Mouse (Mus musculus) spleen, adult 18-20 months (tissue): Measurements from ENCODE around the gene Pde11a.
"Not testable (repeated sequence)": the region's sequence is repeated elsewhere in the genome, so short reads cannot be mapped to it uniquely, and the experiment has no call there.

Experiments used
- DNase-seq, 2 experiments: peaks; one replicate each; pipeline ENCODE4 v3.0.0; 2022; ENCODE audit warnings: mixed read lengths in 2 of 2

Pde11a gene

DNA sequence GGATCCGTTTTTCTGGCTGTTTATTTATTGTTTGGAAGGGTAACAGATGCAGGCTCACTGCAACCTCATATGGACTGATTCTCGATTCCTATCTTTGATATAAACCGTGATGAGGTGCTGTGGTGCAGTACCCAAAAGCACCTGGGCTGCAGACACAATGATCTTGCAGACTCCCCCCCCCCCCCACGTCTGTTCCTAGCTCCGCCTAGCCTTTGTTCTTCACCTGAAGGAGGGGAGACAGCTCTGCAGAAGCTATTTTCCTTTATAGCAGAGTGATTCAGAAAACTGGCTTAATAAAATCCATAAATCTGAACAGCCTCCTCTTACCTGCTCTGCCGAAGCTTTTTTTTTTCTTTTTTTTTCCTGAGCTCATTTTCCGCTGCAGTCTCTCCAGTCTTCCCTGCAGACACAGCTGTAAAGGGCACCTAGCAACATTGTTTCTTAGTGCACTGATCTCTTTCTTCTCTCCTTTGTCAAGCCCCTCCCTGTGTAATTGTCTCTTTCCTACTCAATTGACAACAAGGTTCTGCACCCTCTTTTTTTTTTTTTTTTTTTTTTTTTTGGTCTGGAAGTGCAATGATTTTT, 349.7 kb downstream of the Pde11a start:
- no peak for DNase-seq

DNA sequence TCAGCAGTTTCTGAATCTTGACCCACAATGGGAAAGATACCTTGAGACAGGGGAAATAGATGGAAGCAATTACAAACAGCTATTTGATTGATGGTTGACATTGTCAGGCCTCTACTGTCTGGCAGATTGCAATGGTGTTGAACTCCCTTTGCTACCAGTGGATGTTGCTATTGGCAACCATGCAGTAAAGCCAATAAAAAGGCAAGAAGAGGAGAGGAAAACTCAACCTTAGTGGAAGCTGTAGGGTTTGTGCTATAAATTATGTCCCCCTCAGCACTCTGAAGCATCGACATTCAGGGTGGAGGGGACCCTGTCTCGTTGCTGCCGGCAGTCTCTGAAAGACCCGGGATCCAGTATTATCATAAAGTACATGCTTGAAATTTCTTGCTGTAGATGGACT, 350.2 kb downstream of the Pde11a start:
- no peak for DNase-seq

DNA sequence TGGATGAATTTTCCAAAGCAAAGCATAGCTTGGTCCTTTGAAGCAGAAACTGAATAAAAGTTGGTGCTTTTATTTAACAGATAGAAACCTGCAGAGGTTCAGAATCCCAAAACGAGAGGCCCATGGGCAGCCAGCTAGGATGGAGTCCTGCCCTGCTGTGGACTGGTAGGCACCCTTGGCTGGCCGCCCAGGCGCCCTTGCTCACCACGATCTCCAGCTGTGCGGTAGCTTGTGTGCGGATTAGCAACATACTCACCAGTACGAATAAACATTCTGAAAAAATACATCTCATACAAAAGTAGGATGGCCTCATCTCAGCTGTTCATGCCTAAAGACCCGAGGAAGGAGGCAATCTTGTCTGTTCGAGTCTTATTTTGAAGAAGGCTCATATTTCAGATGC, 350.8 kb downstream of the Pde11a start:
- DNase-seq = no peak

DNA sequence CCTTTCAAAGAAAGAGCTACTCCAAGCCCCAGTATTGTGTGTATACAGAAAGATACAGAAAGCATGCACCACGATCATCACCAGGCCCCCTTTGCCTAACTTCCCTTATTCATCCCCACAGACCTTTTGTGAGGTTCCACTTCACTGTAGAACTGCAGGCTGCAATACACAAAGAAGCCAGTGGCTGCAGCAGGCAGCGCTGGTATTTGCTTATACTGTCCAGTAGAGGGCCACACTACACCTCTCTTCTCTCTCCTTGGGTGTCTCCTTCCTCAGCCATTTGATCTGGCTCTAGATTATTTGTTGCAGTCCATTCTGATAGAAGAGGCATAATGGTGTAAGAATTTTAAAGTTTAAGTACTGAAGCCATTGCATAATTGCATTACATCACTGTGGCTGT, 353.4 kb downstream of the Pde11a start:
- DNase-seq = peak in 1 of 2 experiments; percentile 27

DNA sequence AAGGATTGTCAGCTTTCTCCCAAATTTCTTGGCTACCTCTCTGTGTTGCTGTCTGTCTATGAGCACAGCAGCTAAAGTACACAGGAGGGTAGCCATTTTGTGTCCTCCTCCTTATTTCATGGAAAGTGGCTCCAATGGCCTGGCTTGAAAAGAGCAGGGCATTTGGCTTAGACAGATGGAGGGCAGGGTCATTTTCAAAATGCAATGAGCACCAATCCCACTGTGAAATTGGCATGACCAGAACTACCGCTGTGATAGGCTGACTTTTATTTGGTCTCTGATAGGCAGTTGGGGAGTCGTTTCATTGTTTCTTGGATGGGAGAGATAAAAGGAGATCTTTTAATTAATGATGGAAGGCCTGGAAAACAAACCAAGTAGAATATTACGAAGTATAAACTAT, 354.7 kb downstream of the Pde11a start:
- no peak for DNase-seq

DNA sequence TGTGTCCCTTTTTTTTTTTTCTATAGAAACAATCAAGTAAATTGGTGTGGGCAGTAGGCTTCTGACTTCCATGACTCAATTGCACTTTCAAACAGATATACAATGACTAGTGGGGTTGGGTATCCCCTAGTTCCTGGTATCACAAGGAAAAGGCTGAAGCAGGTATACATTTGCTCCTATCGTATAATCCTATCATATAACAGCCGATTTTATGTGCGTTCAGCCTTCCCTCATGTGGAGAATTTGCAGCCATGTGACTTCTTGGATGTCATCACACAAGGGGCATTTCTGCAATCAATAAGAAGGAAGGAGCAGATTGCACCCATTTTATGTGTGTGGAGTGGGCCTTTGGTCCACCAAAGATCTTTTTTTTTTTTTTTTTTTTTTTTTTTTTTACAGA, 355.5 kb downstream of the Pde11a start:
- DNase-seq = no peak

DNA sequence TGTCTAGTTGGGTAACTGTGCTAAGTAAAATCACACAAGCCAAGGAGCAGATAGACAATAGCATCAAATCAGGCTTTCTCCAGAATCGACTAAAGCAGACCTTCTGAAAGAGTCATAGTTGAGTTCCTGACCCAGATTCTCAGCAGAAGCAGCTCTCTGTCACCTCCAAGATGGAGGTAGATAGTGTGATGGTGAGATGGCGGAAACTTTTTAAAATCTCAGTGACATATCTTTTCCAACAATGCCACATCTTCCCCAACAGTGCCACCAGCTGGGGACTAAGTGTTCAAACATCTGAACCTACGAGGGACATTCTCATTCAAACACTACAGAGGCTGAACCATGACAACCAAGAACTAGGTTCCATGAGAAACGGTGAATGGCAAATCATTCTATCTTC, 355.9 kb downstream of the Pde11a start:
- no peak for DNase-seq

DNA sequence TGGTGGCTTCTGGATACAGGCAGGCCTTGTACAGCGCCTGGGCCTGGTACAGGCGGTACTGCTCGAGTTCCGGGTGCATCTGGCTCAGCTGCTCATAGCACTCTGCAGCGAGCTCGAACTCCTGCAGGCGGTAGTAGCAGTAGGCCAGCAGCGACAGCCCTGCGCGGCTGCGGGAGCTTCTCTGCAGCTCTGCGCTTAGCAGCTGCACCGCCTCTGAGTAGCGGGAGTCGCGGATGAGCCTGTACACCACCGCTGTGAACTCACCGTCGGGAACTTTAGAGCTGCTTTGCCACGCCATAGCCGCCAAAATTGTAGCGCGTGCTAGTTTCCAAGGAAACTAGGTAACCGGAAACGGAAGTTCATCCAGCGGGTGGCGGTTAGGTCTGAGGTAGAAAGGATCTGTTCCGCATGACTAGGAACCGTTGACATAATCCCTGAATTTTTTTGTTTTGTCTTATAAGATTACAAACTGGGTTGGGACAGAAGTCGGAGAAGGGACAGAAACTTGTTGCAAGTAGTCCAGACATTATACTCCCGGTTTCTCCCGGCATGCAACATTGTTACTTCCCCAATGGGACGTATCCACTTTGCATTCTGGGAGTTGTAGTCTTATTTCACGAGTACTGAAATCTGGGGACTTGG, 357.0 kb downstream of the Pde11a start, which contains the start of gene Ttc30a1:
Gene Ttc30a1 (minus strand): TSS at position 528 of the 642 bp plus-strand sequence.
- peak; percentile 35 to 57 for DNase-seq

DNA sequence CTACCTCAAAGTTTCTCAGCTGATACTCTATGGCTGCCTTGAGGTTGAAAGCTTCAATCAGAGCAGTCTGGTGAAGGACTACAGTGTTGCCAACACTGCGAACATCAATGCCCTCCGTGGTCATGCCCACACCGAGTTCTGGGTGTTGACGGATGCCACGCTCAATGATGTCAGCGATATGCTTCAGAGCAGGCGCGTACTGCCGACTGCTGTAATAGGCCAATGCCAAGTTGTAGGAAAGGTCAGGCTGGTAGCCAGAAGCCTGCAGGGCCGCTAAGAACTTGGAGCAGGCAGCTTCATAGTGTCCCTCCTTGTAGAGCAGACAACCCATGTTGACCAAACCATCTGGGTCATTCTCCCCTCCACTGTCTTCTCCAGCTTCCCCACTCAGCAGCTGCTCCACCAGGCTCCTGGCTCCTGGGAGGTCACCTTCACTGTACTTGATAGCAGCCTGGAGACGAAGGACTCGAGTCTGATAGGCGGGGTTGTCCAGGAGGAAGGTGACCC, 357.6 kb downstream of the Pde11a start:
- not testable (repeated sequence) for DNase-seq

DNA sequence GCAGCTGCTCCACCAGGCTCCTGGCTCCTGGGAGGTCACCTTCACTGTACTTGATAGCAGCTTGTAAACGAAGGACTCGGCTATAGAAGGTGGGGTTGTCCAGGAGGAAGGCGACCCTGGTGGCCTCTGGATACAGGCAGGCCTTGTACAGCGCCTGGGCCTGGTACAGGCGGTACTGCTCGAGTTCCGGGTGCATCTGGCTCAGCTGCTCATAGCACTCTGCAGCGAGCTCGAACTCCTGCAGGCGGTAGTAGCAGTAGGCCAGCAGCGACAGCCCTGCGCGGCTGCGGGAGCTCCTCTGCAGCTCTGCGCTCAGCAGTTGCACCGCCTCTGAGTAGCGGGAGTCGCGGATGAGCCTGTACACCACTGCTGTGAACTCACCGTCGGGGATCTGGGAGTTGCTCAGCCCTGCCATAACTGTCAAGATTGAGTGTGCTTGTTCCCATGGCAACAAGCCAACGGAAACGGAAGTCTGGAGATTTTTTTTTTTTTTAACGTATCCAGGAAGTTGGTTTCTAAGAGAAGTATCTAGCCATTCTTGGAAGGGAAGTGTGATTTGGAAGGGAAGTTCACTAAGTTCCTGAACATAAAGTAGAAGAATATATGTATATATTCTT, 360.7 kb downstream of the Pde11a start, which contains the start of gene Ttc30a2:
Gene Ttc30a2 (minus strand): TSS at position 419 of the 617 bp plus-strand sequence.
- not testable (repeated sequence) for DNase-seq

DNA sequence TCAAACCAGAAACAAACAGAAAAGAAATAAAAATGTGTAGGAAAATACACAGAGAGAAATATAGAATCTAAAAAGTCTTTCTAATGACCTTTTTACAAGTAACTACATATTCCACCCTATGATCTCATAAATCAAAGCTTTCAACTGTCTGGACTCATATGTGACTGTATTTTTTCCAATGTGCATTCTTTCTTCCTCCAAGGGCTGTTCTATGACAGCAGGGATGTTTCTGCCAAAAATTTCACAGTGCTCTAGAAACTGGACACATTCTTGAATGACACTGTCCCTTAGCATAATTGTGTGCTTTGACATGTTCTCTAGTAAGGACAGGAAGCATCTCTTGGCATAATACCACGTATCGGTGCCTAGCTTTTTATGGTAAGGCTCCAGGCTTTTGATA, 362.5 kb downstream of the Pde11a start:
- not testable (repeated sequence) for DNase-seq

DNA sequence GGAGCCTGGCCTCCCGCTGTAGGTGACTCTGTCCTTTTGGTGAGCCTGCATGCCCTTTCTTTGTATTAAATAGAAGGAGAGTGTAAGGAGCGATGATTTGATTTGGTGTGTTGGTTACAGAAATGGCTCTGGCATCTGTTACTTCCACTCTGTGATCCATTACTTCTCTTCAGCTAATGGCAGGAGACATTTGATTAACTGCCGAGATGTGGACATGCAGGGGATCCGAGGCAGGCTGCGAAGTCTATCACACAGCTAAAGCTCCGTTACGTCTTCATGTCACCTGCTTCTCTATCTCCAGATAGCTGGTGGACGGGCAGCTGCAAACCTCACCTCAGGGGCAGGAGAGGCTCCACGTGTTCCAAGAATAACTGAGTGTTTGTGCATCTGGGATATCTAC, 364.4 kb downstream of the Pde11a start:
- DNase-seq = no peak

DNA sequence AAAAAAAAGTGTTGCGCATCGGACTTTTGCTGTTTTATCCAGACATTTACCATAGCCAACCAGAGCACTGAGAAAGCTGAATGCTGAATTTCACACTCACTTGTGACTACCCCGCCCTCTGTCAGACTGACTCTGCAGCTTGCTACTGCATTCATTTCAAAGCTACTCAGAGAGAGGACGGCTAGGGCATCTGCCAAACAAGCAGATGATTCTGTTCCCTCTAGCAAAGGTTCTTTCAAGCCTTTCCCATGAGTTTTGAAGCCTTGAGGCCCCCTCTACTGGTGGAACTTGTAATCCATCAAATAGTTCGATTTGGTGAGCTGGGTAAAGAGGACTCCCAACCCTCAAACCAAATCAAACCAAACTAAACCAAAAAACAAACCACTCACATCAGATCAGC, 373.6 kb downstream of the Pde11a start:
- peak in 1 of 2 experiments; percentile 36 for DNase-seq

DNA sequence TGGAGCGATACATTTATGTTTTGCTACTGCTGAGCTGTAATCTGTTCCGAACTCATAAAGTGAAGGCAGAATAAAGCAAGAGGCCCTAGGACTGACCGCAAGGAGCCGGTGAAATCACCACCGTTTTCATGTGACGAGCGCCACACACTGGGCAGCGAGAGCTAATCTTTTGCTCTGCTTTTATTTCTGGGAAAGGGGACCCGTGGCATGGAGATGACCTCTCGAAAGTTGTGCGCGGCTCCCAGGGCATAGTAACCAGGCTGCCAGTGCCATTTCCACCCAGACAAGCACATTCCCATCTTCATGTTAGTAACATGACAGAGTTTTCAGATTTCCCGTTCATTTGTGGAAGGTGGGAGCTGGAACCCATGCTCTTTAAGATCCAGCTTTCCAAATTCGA, 374.1 kb downstream of the Pde11a start:
- DNase-seq = peak; percentile 13 to 36

DNA sequence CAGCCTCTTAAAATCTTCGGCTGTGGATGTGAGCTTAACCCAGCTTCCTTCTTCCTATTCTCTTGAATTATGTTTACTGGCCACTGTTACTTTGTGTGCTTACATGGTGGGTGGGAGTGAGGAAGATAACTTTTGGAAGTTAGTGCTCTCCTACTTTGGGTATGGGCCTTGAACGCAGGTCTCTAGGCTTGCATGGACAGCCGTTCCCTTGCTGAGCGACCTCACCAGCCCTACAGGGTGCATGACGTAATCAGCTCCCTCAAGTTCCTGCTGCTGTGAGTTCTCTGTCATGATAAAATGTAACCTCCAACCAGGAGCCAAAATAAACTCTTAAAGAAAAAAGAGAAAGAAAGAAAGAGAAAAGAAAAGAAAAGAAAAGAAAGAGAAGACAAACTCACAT, 374.5 kb downstream of the Pde11a start:
- no peak for DNase-seq

DNA sequence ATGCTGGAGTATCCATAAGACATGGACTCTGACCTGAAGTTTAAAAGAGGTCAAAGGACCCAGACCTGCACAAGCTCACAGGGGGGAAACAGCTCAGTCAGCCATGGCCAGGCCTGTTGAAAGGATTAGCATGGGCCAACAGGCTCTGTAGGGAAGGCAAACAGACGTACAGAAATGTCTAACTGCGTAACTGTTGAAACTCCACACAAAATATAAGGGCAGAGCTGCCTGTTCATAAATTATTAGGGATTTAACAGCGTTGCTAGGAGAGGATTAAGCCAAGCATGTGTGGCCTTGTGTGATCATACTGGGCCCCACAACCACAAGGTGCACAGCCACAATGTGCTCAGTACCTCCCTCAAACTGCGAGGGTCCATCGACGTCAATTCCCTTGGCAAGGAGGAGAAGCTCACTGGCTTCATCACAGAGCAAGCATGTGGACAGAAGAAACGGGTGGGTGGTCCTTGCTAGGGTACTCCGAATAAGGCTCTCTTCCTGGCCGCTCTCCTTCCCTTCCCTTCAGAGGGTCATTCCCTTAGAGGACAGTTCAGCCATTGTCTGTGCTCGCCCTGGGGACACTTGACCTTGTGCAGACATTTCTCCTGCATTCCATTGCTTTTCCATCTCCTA, 375.2 kb downstream of the Pde11a start:
- no peak for DNase-seq

DNA sequence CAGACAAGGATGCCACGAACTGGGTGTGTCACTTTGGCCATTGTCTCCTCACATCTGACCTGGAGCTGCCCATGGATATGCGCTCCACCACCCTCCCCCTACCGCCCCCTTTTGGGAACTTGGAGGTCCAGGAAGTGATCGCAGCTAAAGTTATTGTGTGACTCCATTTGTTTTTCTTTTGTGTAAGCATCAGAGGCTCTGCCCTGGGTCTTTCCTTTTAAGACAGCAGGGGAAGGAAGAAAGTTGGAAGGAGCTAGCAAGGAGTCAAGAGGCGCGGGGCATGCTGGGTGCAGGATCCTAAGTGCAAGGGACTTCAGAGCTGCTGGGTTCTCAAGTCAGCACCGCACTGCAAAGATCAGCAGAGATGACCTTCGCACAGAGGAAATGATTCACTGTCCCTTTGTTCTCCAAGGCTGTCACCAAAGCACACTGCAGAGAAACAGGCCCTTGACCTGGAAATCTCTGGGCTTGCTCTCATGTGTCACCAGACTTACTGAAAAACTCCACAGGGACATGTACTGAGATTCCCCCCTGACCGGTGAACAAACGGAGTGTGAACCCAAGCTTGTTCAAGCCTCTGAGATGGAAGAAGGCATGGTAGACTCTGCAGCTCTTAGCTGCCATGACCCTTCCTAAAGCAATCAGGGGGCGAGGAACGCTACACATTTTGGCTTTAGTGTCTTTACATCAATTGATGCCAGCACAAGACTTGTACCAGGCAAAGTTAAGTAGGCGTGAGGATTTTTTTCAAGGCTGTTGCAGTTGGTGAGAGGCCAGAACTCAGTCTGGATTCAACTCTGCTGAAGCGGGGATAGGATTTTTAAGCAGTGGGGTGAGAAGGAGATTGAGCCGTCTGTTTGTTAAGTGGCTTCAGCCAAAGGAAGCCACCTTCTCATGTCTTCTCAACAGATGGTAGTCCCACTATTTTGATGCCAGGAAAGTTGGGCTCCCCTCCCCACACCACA, 377.9 kb downstream of the Pde11a start:
- DNase-seq = no peak

DNA sequence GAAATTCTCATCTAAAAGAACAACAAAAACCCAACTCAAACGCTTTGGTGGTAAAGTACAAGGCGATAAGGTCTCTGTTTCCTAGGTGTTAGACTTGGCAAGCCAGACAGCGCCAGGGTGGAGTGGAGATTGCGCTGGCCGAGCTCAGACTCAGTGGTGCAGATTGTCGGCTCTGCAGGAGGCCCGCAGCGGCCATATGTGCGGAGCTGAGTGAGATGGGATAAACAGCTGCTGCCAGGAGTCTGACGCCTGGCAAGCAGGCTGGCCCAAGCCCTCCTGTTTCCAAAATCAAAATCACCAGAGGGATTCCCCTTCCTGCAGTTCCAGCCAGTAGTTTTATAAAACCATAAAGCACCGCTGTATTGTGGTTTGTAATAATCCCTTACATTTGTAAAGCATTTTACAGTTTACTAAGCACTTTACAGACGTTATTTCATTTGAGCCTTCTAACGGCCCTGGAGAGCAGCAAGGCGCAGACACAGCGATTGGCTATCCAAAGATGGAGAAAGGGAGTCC, 378.7 kb downstream of the Pde11a start:
- DNase-seq = no peak

DNA sequence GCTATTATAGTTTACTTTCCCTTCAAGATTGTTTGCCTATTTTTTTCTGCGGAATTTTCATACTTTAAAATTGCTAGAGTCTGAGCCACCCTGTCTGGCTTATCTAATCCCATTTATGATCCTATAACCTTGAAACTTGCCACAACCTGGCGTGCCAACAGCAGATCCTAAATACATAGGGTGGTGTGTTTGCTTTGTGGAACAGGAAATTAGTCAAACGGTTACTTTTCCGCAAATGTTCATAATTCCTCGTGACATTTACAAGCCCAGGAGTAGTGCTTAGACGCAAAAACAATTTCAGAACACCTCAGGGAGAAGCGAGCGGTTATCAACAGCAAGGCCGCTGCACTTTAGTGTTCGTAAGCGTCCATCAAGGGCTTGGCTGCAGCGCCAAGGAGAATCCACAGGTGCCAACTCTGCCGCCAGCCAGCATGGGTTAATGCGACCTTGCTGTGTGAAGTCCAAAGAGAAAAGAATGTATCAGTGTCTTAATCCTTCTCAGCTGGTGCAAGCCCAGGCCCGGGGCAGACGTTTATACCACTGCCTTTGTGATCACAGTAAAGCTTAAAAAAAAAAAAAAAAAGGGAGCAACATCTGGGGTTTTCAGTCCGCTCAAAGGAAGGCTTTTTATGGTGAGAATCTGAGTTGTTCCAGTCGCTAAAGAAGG, 379.3 kb downstream of the Pde11a start:
- no peak for DNase-seq

DNA sequence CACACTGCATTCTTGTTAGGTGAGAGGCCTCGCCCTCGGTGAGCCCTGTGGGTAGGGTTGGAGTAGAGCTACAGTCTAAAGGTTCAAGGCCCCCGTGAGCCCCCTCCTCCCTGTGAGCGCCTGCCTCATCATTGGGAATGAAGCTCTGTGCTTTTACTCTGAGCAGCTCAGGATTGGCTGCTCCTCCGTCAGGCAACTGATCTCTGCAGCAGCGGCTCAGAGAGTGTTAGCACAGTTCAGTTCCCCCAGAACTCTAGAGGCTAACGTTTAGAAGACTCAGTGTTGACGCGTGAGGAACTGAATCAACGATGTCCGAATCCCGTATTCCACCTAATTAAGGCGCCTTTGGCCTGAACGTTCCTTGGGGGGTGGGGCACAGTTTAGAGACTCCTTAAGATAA, 382.9 kb downstream of the Pde11a start:
- no peak for DNase-seq

DNA sequence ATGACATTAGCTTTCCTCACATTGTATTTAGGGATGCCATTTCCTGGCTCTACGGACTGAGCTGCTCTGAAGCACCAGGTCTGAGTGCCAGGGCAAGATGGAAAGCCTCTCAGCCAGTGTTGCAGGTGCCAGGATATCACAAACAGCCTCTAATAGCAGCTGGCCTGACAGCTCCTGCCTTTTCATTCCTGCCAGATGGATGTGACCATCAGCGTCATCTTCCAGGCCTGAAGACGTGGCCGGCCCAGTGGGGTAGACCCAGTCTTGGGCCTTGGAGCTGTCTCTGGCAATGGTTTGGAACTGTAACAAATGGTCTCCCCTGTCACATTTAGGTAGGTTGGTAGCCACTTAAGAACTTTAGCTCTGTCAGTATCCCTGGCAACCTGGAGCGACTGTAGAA, 385.3 kb downstream of the Pde11a start:
- no peak for DNase-seq

DNA sequence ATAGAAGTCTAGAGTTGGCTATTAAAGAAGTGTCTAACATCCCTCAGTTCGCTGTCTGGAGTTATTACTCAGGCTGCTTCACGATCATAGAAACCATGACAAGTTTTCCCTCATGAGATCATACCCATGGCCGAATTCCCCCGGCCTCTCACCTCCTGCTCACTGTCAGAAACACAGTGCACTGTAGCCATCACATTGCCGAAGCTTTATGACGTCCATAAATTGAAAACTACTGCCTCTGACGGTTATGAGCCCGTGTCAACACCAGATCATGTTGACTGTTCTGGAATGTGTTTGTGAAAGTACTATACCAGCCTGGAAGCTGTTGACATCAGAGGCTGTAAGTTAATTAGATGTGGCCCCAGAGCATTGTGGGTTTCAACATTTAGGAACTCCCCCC, 387.9 kb downstream of the Pde11a start:
- no peak for DNase-seq
